Mouse (Mus musculus) heart, postnatal 36 days (tissue): ENCODE data around the gene Rimbp2. TPM values are rescaled to one million over a fixed set of nuclear protein-coding genes. Genes with fewer than 3 reads are reported as not detected.
"Not testable (repeated sequence)": the region's sequence is repeated elsewhere in the genome, so short reads cannot be mapped to it uniquely, and the experiment has no call there.

ENCODE experiments used
- DNase-seq, 2 experiments: peaks; one replicate each; pipeline ENCODE4 v3.0.0; 2021 to 2022
- intact Hi-C: fragments of 180-260 bp; cut with DNase I; formaldehyde crosslinking; loops from one replicate; pipeline ENCODE4 v1.15.1; 2025
- total RNA-seq, 2 experiments: library from RNA; stranded (reverse); gene quantifications; 2 replicates each; pipeline ENCODE4 v1.2.3; 2021

Gene Rimbp2
- total RNA-seq, 2 experiments from 2014 or later = 0.19 TPM; not detected in 1

DNA sequence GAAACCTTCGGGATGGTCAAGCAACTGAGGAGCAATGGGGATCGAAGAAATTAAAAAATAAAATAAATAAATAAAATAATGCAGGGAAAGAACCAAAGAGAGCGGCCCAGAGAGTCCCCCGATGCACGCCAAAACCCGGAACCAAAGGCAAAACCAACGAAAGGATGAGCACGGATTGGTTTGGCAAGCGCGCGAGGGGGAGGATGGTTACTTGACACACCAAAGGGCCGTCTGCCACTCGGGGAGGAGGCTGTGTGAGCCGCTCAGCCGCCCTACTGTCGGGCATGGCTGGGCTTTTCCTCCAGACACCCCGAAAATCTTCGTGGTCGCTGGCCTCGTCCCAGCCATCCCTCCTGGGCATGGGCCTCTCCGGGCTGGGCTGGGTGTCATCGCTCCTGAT is 171.7 kb downstream of the Rimbp2 start:
- intact Hi-C loops = no loop called here
- DNase-seq = no peak

DNA sequence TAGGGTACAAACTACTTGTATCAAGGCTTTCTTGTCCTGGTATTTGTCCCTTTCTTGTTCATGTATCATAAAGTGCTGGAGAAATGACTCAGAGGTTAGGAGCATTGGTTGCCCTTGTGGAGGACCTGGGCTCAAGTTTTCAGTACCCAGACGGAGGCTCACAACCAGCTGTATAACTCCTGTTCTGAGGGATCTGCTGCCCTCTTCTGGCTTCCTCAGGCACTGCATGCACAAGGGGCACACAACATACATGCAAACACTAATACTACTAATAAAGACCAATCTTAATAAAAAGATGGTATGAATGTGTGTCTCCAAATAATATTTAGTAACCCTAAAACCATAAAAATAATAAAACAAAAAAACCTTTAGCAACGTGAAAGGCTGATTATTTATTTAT is 176.9 kb downstream of the Rimbp2 start:
- no peak for DNase-seq
- intact Hi-C loops = no loop called here

DNA sequence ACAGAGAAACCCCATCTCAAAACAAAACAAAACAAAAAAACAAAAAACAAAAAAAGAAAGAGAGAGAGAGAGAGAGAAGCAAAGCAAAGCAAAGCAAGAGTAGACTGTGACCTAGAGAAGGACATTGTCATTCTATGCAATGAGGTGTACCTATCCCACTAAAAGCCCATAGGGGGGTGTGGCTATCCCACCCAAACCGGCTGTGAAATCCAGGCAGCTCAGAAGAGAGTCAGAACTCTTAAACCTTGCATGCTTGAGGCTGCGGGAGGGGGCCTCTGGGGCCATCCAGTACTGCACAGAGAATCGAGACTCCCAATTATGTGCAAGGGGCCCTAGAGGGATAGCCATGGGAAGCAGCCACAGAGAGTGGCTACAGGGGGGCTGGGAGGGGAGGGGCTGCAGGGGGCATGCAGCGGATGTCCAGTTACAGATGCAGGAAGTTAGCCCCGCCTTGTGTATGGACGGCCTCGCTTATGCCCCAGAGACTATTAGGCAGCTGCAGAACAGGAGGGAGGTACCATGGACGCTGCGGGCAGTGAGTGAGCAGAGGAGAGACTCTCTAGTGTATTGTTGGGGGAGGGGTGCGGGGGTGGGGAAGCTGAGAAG is 184.2 kb downstream of the Rimbp2 start:
- intact Hi-C loops = no loop called here
- no peak for DNase-seq

DNA sequence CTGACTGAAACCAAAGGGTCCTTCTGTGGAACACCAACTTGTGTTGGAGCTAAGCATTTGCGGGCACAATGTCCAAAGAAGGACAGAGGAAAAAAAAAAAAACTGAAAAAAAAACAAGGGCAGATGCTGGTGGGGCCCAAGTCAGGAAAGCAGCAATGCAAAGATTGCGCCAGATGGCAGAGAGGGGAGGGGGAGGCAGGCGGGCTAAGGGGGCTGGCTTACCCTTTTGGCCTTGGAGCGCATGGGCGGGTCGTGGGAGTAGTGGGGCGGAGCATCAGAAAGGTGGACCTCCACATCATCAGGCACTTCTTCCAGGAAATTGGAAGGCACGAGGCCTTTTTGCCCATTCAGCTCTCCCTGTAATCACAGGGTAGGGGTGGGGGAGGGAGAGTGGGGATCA is 192.2 kb downstream of the Rimbp2 start:
- intact Hi-C loops = no loop called here
- no peak for DNase-seq

DNA sequence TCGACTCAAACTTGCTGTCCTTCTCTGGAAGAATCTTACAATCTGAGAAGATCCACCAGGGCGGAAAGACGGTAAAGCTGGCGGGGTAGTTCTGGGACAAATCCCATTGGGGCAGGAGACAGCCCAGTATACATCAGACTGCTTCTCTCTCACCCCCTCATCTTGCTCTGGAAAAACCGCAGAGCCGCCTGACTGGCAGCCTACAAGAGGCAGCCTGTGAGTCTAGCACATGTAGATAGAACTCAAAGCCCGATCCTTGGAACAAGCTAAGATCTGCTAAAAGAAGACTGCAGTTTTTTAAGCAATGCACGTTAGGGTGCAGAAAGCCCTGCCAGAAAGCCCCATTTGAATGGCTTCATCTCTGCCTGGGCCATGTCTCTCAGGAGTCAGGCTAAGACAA is 207.0 kb downstream of the Rimbp2 start:
- intact Hi-C loops = no loop called here
- DNase-seq = no peak

DNA sequence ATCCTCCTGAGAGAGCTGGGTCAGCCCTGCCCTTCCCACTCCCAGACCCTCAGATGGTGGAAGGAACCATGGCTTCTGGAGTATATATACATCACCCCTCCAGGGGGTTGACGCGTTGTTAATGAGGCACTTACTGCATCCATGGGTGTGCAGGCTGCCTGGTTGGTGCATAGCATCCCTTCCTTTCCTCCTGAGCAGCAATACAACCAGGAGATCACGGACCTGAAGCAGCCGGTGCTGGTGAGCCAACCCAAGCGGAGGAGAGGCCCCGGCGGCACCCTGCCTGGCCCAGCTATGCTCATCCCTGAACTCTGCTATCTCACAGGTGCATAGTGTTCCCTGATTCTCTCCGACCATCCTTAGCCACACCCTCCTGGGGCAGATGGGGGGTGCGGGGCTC is 208.1 kb downstream of the Rimbp2 start:
- intact Hi-C loops = no loop called here
- DNase-seq = no peak

DNA sequence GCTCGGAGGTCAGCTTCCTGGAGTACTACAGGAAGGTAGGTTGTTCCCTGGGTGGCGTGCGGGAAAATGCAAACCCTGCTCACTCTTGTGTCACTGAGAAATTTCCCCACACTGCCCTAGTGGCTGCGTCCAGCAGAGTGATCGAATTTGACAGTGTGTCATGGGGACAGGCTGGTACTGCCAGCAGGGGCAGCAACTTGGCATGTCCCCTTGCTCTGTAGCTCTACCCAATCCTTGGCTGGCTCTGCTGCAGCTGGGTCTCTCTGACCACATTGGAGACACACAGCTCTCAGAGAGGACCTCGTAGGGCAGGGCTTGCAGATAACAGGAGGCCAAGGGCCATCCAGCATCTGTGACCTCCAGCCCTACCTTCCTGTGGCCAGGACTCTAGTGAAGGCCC is 208.9 kb downstream of the Rimbp2 start:
- intact Hi-C loops = no loop called here

DNA sequence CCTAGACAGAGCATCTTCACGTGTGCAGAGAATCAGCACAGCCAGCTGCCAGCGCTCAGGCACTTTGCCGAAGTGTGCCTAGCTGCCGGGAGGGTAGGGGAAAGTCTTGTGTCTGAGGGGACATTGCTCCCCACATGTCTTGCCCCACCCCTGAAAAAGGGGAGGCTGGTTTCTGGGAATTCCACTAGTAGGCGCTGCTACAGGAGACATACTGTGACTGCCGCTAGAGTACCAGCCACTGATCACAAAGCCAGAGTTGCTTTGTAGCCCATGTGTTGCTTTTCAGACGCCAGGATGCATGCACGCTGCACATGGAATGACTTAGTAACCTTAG is 213.5 kb downstream of the Rimbp2 start:
- no peak for DNase-seq
- intact Hi-C loops = no loop called here

More for the DNA sequence above, 208.9 kb downstream of the Rimbp2 start:
- DNase-seq = no peak

DNA sequence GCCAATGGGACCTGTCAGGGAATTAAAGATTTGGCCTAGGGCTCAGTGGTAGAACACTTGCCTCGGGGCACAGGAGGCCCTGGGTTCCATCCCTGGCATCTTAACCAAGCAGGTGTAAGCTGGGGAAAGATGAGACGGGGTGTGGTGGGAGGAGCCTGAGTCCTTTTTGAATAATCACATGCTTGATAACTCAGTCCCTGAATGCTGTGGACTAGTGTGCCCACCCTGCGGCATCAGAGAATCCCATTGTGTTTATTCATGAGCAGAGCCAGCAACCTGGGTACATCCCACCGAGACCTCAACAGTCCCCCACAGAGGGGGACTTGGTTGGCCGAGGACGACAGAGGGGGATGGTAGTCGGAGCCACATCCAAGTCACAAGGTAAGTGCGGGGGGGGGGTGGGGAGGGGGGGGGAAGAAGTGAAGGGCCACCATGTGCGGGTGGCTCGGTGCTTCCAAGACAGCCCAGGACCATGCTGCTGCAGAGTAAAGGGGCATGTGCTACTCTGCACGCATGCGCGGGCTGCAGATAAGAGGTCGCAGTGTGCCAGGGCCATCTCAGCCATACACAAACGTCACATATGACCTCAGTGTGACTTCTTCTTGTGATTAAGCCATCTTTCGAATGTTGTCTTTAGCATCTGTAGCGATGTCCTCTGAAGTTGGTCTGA is 214.0 kb downstream of the Rimbp2 start:
- intact Hi-C loops = no loop called here
- DNase-seq = no peak

DNA sequence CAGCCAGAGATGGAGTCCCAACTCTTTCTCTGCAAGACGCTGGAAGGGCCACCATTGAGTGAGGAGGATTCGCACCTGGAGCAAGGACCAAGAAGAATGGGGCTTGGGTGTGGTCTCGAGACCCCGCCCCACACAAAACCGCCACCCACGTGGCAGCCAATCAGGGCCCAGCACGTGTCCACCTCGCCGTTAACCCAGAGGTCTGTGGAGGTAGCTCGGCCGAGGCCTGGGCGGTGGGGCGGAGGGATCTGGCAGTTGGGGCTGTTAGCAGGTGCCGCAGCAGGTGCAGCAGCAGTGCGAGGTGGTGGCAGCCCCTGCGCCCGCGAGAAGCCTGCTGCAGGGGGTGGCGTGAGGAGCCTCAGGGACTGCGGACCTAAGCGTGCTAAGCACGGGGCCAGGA is 217.4 kb downstream of the Rimbp2 start:
- no peak for DNase-seq
- intact Hi-C loops = no loop called here

DNA sequence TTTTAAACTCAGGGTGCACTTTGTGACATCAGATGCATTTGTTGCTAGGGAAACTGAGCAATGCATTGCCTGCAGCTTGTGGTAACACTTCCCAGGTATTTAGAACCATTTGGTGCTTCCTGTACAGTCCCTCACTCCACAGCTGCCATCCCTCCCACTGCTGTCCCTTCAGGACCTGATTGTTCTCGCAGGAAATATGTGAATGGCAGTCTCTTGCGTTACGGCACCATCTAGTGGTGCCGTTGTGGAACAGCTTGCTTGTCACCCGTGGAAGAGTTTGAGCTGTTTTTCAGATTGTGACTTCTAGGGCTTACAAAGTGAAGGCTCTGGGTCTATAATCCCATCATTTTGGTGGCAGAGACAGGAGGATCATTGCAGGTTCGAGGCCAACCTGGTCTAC is 219.3 kb downstream of the Rimbp2 start:
- intact Hi-C loops = loop anchor here (1.0 to 5.0 kb wide), 2 partner anchors 212 to 238 kb away; no protein-coding TSS in a partner anchor
- peak; percentile 16 to 21 for DNase-seq

DNA sequence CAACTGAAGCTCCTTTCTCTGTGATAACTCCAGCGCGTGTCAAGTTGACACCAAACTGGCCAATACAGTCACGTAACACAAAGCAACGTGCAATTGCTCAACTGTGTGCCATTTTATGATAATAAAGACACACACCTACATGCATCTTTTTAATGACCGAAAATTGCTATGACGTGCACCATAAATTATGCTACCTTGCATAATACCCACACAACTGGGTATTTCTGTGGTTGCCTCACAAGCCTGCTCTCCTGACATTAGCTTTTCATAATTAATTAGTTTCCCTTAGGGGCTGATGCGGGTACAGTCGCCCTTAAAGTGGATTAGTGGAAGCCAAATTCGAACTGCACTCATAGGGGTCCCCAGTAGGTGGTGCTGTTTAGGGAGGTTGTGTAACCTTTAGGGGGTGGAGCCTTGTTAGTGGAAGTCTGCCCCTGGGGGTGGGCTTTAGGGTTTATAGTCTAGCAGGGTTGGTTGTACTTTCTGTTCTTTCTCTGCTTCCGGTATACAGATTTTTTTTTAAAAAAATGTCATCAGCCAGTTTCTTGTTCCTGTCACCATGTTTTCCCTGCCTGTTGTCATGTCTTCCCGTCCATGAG is 220.8 kb downstream of the Rimbp2 start:
- no peak for DNase-seq
- intact Hi-C loops = loop anchor here (5.0 kb wide), 1 partner anchor 240 kb away; no protein-coding TSS in a partner anchor

DNA sequence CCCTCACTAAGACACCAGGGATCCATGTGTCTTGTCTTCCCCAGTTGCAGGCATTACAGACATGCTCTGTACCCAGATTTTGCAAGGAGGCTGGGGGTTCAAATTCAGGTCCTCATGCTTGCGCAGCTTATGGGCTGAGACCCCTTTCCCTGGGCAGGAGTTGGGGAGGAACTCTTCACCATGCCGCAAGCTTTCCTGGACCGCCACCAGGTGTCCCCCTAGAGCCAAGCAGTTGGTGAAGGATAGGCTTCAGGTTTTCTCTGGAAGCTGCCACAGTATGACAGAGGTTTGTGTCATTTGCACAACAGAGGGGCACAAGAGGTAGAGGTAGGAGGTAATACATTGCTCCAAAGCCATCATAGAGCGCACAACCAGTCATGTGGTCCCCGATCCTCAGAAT is 222.7 kb downstream of the Rimbp2 start:
- DNase-seq = peak; percentile 2 to 5
- intact Hi-C loops = loop anchor here (5.0 kb wide), 1 partner anchor 242 kb away; no protein-coding TSS in a partner anchor

DNA sequence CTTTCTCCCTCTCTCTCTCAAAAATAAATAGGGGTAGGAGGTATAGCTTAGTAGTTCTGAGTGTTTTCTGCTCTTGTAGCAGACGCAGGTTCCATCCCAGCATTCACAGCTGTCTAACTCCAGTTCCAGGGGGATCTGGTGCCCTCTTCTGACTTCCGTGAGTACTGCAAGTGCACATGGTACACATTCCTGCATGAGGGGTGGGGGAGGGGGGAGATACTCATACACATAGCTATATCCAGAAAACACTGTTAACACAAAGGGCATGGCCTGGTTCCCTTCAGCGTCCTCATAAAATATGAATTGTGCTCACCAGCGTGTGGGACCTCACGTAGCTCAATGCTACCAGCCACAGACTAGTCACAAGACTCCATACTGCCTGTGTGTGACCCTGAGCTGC is 223.9 kb downstream of the Rimbp2 start:
- no peak for DNase-seq

DNA sequence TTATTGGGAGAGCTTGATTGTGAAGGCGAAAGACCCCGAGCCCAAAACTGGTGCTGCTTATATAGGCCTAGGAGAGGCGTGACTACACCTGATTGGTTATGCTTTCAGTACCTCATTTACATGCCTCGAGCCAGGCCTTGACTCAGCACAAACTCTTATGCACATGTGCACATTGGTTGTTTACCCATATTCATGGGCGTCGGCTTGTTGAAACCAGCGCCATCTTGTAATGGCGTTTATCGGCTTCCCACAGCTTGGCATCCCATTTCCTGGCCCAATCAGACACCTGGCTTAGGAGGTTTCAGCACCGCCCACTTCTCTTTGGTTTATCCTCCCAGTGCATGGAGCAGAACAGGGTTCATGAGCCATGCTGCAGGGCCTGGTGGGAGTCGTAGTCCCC is 232.8 kb downstream of the Rimbp2 start:
- DNase-seq, intact Hi-C loops: not testable (repeated sequence)

More for the DNA sequence above, 223.9 kb downstream of the Rimbp2 start:
- intact Hi-C loops = no loop called here

DNA sequence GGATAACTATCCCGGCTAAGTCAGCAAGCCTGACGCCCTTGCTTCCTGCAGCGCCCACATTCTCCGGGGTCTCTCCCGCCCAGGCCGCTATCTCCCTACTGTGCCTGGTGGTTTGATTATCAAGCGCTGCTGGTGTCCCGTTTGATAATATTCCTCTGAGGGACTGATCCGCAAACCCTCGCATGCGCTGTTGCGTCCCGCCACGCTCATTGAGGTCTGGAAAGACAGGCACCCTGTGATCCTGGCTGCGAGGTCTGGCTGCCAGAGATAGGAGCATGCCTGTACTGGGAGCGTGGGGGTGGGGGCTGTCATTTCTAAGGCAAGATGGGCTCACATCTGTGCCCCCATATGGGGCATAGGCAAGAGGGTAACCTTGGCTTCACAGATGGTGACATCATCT is 238.1 kb downstream of the Rimbp2 start:
- intact Hi-C loops = no loop called here
- no peak for DNase-seq

DNA sequence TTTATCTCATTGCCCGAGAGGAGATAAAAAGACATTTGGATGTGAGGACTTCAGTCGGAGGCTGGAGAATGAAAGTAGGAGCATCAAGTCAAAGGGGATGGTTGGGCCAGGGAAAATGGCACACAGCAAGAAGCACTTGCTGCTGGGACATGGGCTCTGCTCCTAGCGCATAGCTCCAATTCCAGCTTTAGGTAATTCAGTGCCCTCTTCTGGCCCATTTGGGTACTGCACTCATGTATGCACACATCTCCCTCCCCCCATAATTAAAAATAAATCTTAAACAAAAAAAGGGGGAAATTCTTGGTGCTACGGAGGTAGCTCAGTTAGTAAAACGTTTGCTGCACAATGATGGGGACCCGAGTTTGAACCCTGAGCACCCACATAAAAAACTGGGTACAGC is 241.4 kb downstream of the Rimbp2 start:
- DNase-seq = no peak
- intact Hi-C loops = no loop called here

DNA sequence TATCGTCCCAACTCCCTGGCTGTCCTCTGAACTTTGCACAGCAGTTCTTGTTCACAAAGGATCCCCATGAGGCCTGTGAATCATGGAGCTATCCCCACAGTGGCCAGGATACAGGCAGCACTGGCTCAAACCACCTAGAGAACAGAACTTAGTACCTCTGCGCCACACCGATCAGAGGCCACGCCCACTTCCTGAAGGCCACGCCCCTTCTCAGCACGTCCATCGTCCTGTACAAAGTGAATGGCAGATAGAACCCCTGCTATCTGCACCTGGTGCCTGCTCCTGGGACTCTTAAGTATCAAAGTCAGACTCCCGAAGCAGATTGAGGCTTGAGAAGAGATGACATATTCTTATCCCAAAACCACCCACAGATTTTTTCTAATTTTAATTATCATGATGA is 242.7 kb downstream of the Rimbp2 start:
- DNase-seq = no peak
- intact Hi-C loops = no loop called here

DNA sequence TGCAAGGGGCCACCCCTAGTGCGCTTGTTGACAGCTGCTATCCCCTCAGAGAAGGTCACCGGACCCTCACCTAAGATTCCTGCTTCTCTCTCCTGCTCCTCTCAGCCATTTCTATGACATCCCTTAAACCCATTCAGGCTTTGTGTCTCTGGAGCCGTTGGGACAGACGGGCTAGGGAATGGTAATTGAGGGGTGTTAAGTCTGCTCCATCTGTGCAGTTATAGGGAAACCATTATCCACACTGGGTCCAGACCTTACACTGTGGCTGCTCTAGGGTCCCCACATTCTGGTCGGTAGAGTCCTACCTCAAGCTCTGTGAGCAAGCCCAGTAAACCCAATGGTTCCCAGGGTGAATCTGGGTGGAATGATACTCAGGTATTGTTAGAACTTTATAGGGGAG is 244.4 kb downstream of the Rimbp2 start:
- DNase-seq = no peak
- intact Hi-C loops = no loop called here
